Mouse (Mus musculus) kidney, postnatal 10 days (tissue): ENCODE data around the gene Ccdc162.
A peak's percentile ranks its signal among the peaks of the same experiment; 100 is the strongest.
"Not testable (repeated sequence)": the region's sequence is repeated elsewhere in the genome, so short reads cannot be mapped to it uniquely, and the experiment has no call there.

ENCODE experiments used
- DNase-seq: peaks from one replicate; pipeline ENCODE4 v3.0.0; 2021; ENCODE audit warnings: mixed read lengths

Ccdc162 gene

GRCm38 (mm10) chr10:41690978-41691377 is 25.5 kb downstream of the Ccdc162 start:
- DNase-seq, result no peak

GRCm38 (mm10) chr10:41689941-41690887 is 26.2 kb downstream of the Ccdc162 start:
- DNase-seq, result peak; percentile 79

GRCm38 (mm10) chr10:41684548-41684996 is 31.9 kb downstream of the Ccdc162 start:
- peak; percentile 68 for DNase-seq

GRCm38 (mm10) chr10:41682546-41683393 is 33.7 kb downstream of the Ccdc162 start:
- peak; percentile 92 for DNase-seq

- peak; percentile 82 for DNase-seq
Observed at GRCm38 (mm10) chr10:41678746-41679360, 37.6 kb downstream of the Ccdc162 start.

GRCm38 (mm10) chr10:41677396-41677795 is 39.0 kb downstream of the Ccdc162 start:
- DNase-seq, result no peak

GRCm38 (mm10) chr10:41676661-41677061 is 39.8 kb downstream of the Ccdc162 start:
- peak; percentile 61 for DNase-seq

GRCm38 (mm10) chr10:41675842-41676571 is 40.4 kb downstream of the Ccdc162 start:
- DNase-seq, result no peak

GRCm38 (mm10) chr10:41675243-41675642 is 41.2 kb downstream of the Ccdc162 start:
- DNase-seq, result no peak

GRCm38 (mm10) chr10:41674362-41674761 is 42.1 kb downstream of the Ccdc162 start:
- no peak for DNase-seq

- DNase-seq, result no peak
Observed at GRCm38 (mm10) chr10:41670196-41670595, 46.2 kb downstream of the Ccdc162 start.

- DNase-seq, result no peak
Observed at GRCm38 (mm10) chr10:41665498-41665897, 50.9 kb downstream of the Ccdc162 start.

- DNase-seq, result not testable (repeated sequence)
Observed at GRCm38 (mm10) chr10:41659671-41660070, 56.8 kb downstream of the Ccdc162 start.

- DNase-seq, result not testable (repeated sequence)
Observed at GRCm38 (mm10) chr10:41655684-41656083, 60.8 kb downstream of the Ccdc162 start.

- no peak for DNase-seq
Observed at GRCm38 (mm10) chr10:41652988-41653387, 63.4 kb downstream of the Ccdc162 start.

- no peak for DNase-seq
Observed at GRCm38 (mm10) chr10:41652094-41652775, 64.2 kb downstream of the Ccdc162 start.

- no peak for DNase-seq
Observed at GRCm38 (mm10) chr10:41651532-41651931, 64.9 kb downstream of the Ccdc162 start.

- no peak for DNase-seq
Observed at GRCm38 (mm10) chr10:41649186-41649585, 67.2 kb downstream of the Ccdc162 start.

- no peak for DNase-seq
Observed at GRCm38 (mm10) chr10:41638776-41639175, 77.7 kb downstream of the Ccdc162 start.

- DNase-seq, result peak; percentile 16
Observed at GRCm38 (mm10) chr10:41635276-41636033, 81.0 kb downstream of the Ccdc162 start.

GRCm38 (mm10) chr10:41633801-41634200 is 82.6 kb downstream of the Ccdc162 start:
- DNase-seq, result no peak
